Mouse (Mus musculus): ENCODE measurements around the gene Tsga10ip. TPM values are rescaled to one million over a fixed set of nuclear protein-coding genes. Genes with fewer than 3 reads are reported as not detected.
A peak's percentile ranks its signal among the peaks of the same experiment; 100 is the strongest.

The Tsga10ip gene
- not detected in 2 replicates for polyA plus RNA-seq (2011; ENCODE audit: insufficient read depth, insufficient read length, low replicate concordance, missing spikeins)

DNA sequence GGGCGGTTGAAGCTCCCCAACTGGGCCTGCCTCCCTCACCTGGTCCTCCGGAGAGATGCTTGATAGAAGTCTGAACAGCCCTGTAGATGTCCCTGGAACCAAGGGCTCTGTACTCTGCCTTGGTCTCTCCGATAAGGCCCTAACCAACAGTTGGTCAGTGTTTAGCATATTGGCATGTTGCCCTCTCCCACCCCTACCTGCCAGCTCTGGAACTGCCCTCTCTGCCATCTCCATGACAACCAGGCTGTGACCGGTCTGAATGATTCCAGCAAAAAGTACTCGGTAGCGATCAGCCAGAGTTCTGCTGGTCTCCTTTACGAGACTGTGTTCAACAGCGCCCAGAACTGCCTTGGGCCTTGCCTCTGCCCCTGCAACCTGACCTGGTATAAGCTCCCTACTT is at the start of gene Tsga10ip:
Tsga10ip (minus strand) TSS at position 234 of the 400 bp plus-strand sequence.
- 88% methylated on average over 8 of the region's 8 CpGs for WGBS
- Histone ChIP-seq H3K4me1 (ENCODE audit: control insufficient read depth, insufficient read depth, low read length) (peaks cover 2% of the 10 kb centered on the region; the same call in 1 of the 2 replicates), H3K27ac (ENCODE audit: control insufficient read depth, insufficient read depth, low read depth, low read length, poor library complexity) (no peak within 1 kb of the TSS), H3K4me3 (replicated peaks; ENCODE audit: control insufficient read depth, low read depth, low read length) (no peak within 1 kb of the TSS)
- TF ChIP-seq CTCF (IDR thresholded peaks at IDR 0.05; ENCODE audit: control insufficient read depth, insufficient read depth, low read length), result no peak
- TF ChIP-seq POLR2A (IDR thresholded peaks at IDR 0.05; ENCODE audit: borderline replicate concordance, control insufficient read depth, low read depth, low read length), result no peak

DNA sequence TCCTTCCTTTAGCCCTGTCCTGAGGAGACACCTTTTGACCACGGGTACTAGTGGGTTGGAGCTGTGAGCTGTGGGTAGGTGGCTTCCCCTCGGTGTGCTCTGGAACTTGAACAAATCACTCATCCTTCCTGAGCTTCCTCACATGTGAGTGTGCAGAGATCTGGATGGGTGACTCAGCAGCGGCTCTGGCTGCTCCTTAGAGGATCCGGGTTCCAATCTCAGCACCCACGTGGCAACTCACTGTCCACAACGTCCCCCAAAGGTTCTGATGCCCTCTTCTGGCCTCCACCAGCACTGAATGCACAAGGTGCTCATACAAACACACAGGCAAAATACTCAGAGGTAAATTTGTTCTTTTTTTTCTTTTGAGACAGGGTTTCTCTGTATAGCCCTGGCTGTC is 49.4 kb upstream of the Tsga10ip start:
- Histone ChIP-seq H3K4me3 (replicated peaks; ENCODE audit: control insufficient read depth, low read depth, low read length) (no peak overlapping the region), H3K4me1 (ENCODE audit: control insufficient read depth, insufficient read depth, low read length) (peaks cover 5% of the 10 kb centered on the region), H3K27ac (ENCODE audit: control insufficient read depth, insufficient read depth, low read depth, low read length, poor library complexity) (no peak overlapping the region)
- TF ChIP-seq POLR2A (IDR thresholded peaks at IDR 0.05; ENCODE audit: borderline replicate concordance, control insufficient read depth, low read depth, low read length) (no peak), CTCF (IDR thresholded peaks at IDR 0.05; ENCODE audit: control insufficient read depth, insufficient read depth, low read length) (no peak)
- WGBS, result 59% methylated on average over 6 of the region's 6 CpGs

DNA sequence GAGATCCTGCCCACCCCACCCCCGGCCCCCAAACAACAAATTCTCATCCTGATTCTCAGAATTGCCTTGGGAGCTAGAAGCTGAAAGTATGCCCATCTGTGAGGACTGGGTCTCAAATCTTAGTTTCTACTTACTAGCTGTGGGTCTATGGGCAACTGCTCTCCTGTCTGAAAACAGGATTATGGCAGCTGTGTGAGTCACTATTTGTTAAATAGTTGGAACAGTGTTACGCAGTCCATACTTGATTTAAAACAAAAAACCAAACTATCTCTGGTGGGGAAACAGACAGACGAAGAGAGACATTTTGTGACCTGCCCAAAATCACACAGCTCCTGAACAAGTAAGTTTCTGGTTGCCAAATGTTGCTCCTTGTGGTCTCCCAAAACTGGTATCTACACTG is 47.3 kb upstream of the Tsga10ip start:
- Histone ChIP-seq H3K4me3 (replicated peaks; ENCODE audit: control insufficient read depth, low read depth, low read length) (no peak overlapping the region), H3K4me1 (ENCODE audit: control insufficient read depth, insufficient read depth, low read length) (peaks cover 9% of the 10 kb centered on the region), H3K27ac (ENCODE audit: control insufficient read depth, insufficient read depth, low read depth, low read length, poor library complexity) (no peak overlapping the region)
- TF ChIP-seq CTCF (IDR thresholded peaks at IDR 0.05; ENCODE audit: control insufficient read depth, insufficient read depth, low read length), result no peak
- TF ChIP-seq POLR2A (IDR thresholded peaks at IDR 0.05; ENCODE audit: borderline replicate concordance, control insufficient read depth, low read depth, low read length), result no peak
- WGBS, result 75% methylated on average over 3 of the region's 3 CpGs

GRCm38 (mm10) chr19:5448354-5449150 is 46.2 kb upstream of the Tsga10ip start:
- peaks cover 9% of the 10 kb centered on the region for H3K4me1 ChIP-seq (ENCODE audit: control insufficient read depth, insufficient read depth, low read length)
- no peak for TF ChIP-seq POLR2A (IDR thresholded peaks at IDR 0.05; ENCODE audit: borderline replicate concordance, control insufficient read depth, low read depth, low read length)
- no peak for TF ChIP-seq CTCF (IDR thresholded peaks at IDR 0.05; ENCODE audit: control insufficient read depth, insufficient read depth, low read length)
- H3K4me3 ChIP-seq (replicated peaks; ENCODE audit: control insufficient read depth, low read depth, low read length), result no peak overlapping the region
- no peak overlapping the region for H3K27ac ChIP-seq (ENCODE audit: control insufficient read depth, insufficient read depth, low read depth, low read length, poor library complexity)
- WGBS, result 4% methylated on average over 36 of the region's 36 CpGs

DNA sequence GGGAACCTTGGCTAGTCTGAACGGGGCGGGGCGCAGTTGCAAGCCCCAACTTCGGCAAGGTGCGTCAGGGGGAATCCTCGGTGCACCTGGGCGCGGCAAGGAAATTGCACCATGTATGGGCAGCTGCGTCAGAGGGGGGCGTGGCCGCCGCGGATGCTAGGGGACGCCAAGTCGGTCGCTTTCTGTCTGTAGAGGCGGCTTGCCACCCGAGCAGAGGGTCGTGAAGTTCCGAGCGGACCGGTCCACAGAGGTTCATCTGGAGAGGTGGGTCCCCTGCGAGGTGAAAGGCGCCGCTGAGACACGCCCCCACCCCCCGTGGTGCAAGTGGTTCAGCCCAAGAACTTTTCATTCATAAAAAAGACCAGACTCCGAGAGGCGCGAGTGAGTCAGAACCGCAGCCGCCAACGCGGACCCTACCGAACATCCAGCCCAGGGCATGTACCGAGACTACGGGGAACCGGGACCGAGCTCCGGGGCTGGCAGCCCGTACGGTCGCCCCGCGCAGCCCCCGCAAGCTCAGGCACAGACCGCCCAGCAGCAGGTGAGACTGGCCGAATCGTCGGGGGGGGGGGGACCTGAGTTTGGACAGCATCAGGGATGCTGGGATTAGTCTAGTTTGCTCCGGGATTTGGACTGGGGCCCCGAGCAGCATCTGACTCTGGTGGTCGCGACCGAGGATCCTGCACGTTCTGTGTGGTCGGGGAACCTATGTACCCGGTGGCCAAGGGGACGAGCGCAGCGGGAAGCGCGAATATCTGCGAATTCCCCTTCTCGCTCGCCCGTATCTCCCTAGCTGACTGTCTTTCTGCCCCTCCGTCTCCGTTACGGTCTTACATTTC is 45.4 kb upstream of the Tsga10ip start, which contains the start of gene Fosl1:
Fosl1 (plus strand) TSS at position 33 of the 839 bp plus-strand sequence.
- H3K27ac ChIP-seq (ENCODE audit: control insufficient read depth, insufficient read depth, low read depth, low read length, poor library complexity), result no peak within 1 kb of the TSS
- peak within 1 kb of the TSS; percentile 50 for H3K4me3 ChIP-seq (replicated peaks; ENCODE audit: control insufficient read depth, low read depth, low read length)
- TF ChIP-seq CTCF (IDR thresholded peaks at IDR 0.05; ENCODE audit: control insufficient read depth, insufficient read depth, low read length) (no peak), POLR2A (IDR thresholded peaks at IDR 0.05; ENCODE audit: borderline replicate concordance, control insufficient read depth, low read depth, low read length) (peak; percentile 4; the same call in 1 of the 2 replicates)
- peaks cover 9% of the 10 kb centered on the region for H3K4me1 ChIP-seq (ENCODE audit: control insufficient read depth, insufficient read depth, low read length)
- WGBS, result under 1% methylated on average over 70 of the region's 70 CpGs

DNA sequence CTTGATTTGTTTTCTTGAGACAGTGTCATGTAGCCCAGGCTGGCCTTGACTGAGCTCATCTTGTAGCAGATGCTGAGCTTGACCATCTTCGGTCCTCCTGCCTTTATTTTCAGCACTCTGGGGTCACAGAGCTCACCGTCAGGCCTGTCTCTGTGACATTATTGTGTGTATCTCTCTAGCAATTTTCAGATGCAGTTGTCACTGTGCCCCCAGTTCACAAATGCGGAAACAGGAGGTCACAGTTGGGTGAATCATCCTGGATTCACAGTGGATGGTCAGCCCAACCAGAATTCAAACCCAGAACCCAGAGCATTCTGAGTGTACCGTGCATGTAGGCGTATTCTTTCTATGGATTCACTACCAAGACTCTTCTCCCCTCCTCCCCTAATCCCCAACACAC is 43.4 kb upstream of the Tsga10ip start:
- Histone ChIP-seq H3K4me1 (ENCODE audit: control insufficient read depth, insufficient read depth, low read length) (peaks cover 9% of the 10 kb centered on the region), H3K4me3 (replicated peaks; ENCODE audit: control insufficient read depth, low read depth, low read length) (no peak overlapping the region), H3K27ac (ENCODE audit: control insufficient read depth, insufficient read depth, low read depth, low read length, poor library complexity) (no peak overlapping the region)
- 90% methylated on average over 5 of the region's 5 CpGs for WGBS
- TF ChIP-seq CTCF (IDR thresholded peaks at IDR 0.05; ENCODE audit: control insufficient read depth, insufficient read depth, low read length) (no peak), POLR2A (IDR thresholded peaks at IDR 0.05; ENCODE audit: borderline replicate concordance, control insufficient read depth, low read depth, low read length) (no peak)

DNA sequence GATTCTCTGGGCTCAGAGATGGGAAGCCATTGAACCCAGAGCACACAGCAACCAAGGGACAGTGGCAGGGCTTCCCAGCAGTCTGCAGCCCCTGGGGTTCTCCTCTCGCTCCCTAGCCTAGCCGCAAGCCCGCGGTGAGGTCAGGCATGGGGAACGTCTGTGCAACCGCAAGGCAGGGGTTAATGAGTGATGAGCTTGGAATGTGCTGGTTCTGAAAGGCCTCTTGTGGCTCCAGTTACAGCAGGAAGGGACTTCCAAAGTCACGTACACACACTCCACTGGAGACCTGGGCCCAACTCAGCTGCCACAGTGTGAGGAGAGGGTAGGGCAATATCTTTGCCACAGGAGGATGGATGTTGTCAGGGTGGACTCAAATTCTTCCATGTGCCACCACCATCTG is 42.6 kb upstream of the Tsga10ip start:
- Histone ChIP-seq H3K27ac (ENCODE audit: control insufficient read depth, insufficient read depth, low read depth, low read length, poor library complexity) (no peak overlapping the region), H3K4me1 (ENCODE audit: control insufficient read depth, insufficient read depth, low read length) (peaks cover 9% of the 10 kb centered on the region), H3K4me3 (replicated peaks; ENCODE audit: control insufficient read depth, low read depth, low read length) (no peak overlapping the region)
- 56% methylated on average over 7 of the region's 7 CpGs for WGBS
- TF ChIP-seq CTCF (IDR thresholded peaks at IDR 0.05; ENCODE audit: control insufficient read depth, insufficient read depth, low read length) (no peak), POLR2A (IDR thresholded peaks at IDR 0.05; ENCODE audit: borderline replicate concordance, control insufficient read depth, low read depth, low read length) (no peak)

DNA sequence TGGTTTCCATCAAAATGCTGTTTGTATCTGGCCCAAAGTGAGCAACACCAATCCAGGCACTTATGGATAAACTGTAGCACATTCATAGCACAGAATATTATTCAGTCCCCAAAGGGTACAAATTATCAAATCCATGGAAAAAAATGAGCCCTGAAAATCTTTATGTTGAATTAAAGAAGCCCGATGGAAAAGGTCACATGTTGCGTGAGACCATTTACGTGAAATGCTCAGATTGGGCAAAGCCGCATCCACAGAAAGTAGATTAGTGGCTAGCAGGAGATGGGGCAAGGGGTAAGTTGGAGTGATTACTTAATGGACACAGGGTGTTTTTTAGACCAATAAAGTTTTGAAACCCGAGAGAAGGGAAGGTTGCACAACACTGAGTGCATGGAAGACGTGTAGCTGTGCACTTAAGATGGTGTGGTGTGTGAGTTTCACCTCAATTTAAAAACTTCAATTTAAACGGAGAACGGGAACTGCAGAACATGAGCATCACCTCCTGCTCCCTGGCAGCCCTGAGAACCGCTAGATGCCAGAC is 42.1 kb upstream of the Tsga10ip start:
- H3K4me3 ChIP-seq (replicated peaks; ENCODE audit: control insufficient read depth, low read depth, low read length), result no peak overlapping the region
- H3K27ac ChIP-seq (ENCODE audit: control insufficient read depth, insufficient read depth, low read depth, low read length, poor library complexity), result no peak overlapping the region
- H3K4me1 ChIP-seq (ENCODE audit: control insufficient read depth, insufficient read depth, low read length), result peaks cover 9% of the 10 kb centered on the region
- WGBS, result 41% methylated on average over 9 of the region's 9 CpGs
- TF ChIP-seq CTCF (IDR thresholded peaks at IDR 0.05; ENCODE audit: control insufficient read depth, insufficient read depth, low read length), result no peak
- no peak for TF ChIP-seq POLR2A (IDR thresholded peaks at IDR 0.05; ENCODE audit: borderline replicate concordance, control insufficient read depth, low read depth, low read length)
